Mouse (Mus musculus) c-Kit-positive CD71-positive TER-119-negative erythroid progenitor cells, embryonic 14.5 days (primary cell): Measurements from ENCODE around the gene Cc2d2b.

Source experiments
- DNase-seq: peaks from one replicate; pipeline ENCODE4 v3.0.0-alpha.2; 2013; ENCODE audit warnings: low read depth

Cc2d2b gene

DNA sequence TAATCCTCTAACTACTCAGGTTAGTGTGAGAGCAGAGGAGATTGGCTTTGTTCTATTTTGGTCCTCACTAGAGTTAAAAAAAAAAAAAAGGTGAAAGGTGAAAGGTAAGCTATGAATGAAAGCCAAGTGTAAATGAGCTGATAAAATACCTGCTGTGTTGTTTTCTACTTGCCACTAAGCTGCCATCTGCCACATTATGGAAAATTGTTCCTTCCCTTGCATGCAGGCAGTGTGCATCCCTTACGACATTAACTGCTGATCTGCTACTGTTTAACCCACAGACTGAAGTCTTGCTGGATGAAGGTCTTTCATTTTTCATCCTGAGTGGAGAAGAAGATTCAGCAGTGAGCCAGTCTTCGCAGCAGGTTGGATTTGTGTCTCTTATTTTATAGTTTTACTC, 11.5 kb downstream of the Cc2d2b start:
- no peak for DNase-seq

DNA sequence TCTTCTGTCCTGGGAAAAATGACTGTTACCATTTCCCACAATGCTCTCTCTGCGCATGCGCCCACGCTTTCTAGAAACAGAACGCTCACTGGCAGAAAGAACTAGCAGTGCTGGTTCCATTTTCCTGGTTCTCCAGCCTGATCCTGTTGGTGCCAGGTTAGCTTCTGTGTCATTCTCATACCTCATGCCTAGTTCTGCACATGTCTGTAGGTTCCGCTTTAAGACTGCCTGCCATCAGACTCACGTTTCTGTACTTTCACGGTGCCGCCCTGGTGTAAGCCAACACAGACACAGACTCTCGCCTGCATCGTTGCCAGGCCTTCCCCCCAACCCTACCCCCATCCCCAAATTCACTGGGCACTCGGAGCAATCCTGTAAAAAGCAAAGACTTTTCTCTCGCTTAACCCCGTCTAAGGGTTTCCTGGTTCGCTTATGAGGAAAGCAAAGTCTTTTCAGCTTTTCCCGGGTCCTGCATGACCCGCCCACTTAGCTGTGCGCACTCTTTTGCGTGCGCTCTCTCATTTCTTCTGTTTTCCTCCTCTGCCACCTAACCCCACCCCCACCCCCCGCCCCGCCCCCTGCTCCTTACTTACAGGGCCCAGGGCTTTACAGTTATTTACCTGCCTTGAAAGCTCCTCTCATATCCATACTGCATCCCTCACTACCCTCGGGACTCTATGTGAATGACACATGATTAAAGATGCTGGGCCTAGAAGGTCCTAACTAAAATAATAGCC, 13.6 kb downstream of the Cc2d2b start:
- DNase-seq = no peak

DNA sequence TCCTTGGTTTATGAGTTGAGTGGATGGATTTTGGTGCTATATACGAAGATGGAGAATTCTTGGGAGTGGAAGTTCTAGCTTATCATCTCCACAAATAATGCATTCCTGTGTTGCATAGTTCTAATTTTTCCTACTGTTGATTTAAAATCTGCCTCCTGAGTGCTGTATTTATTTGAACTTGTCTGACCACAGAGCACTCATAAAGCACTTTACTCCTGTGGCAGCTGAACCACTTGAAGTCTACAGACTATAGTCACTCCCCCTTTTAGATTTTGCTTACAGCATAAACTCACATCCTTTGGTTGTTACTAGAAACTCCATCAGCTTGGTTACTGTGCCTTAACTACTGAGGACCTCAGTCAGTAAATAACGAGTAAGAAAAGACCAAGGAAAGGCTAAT, 18.6 kb downstream of the Cc2d2b start:
- DNase-seq = no peak

- DNase-seq = peak; percentile 80
Measured at GRCm38 (mm10) chr19:40769341-40769770, 20.8 kb downstream of the Cc2d2b start.

- no peak for DNase-seq
Measured at GRCm38 (mm10) chr19:40788004-40788714, 39.6 kb downstream of the Cc2d2b start.

DNA sequence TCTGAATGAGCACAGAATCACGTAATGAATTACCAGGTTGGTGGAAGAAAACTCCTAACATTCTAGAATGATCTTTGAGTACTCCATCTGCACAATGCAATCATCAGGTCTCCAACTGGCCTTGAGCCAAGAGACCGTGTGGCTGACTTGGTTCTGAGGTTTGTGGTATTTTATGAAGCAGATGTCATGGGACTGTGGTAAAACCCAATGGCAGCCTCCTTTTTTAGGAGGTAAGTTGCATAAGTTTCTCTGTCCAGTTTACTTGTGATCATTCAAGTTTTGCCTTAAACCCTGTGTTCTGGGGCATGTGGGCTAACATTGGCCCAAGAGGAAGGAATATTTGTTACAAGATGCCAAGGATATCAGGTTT, 40.1 kb downstream of the Cc2d2b start:
- no peak for DNase-seq

GRCm38 (mm10) chr19:40805176-40805737, 56.7 kb downstream of the Cc2d2b start:
- DNase-seq = no peak

DNA sequence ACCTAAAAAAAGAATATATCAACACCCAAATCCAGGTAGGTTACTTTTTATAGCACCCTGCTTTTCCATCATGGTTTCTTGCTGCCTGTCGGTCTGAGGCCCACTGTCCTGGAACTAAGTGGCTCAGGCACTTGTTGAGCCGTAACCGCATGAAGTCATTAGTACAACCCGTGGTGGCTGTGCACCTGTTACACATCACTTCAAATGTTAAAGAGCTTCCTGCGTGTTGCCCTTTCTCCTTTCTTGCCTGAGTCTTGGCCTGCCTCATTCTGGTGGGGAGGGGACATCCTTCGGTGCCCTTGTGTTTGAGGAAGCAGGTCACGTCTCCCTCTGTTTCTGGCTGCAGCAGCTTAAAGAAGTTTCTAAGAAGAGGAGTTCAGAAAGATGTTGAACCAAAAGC, 61.3 kb downstream of the Cc2d2b start:
- no peak for DNase-seq

DNA sequence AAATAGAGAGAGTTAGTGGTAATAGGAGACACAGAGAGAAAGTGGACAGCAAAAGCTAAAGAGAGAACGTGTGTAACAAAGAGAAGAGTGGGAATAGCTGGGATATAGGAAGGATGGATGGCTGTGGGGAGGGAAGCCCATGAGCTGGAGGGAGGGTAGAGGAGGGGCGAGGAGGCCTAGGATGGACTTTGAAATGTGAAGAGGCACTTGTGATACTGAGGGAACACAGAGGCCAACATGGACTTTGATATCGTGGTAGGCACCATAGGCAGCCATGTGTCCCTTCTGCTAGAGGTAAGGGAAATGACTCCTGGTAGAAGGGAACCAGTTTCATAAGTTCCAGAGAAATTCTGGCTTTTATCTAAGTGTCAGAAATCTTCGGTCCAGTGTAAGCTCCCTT, 63.3 kb downstream of the Cc2d2b start:
- DNase-seq = no peak

GRCm38 (mm10) chr19:40812778-40813177, 64.2 kb downstream of the Cc2d2b start:
- DNase-seq = peak; percentile 42

DNA sequence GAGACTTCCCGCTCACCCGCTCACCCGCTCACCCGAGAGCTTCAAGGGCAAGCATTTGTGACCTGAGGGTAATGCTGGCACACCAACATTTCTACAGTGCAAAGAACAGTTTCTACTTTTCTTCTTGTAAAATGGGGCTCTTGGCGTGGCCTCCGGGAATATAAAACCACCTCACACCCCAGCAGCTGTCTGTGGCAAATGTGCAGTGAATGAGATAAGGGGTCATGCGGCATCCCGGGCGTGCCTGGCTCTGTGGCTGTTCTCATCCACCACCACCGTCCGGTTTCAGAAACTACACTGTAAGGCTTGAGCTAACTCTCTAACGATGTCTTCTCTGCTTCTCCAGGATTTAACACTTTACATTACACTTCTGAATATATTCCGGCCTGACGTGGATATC, 64.8 kb downstream of the Cc2d2b start:
- DNase-seq = peak; percentile 80

- DNase-seq = no peak
Measured at GRCm38 (mm10) chr19:40815645-40816183, 67.2 kb downstream of the Cc2d2b start.

- DNase-seq = peak; percentile 21
Measured at GRCm38 (mm10) chr19:40817901-40818532, 69.5 kb downstream of the Cc2d2b start.

- peak; percentile 51 for DNase-seq
Measured at GRCm38 (mm10) chr19:40818764-40819163, 70.2 kb downstream of the Cc2d2b start.

GRCm38 (mm10) chr19:40821306-40821825, 72.8 kb downstream of the Cc2d2b start:
- DNase-seq = no peak

GRCm38 (mm10) chr19:40825636-40826035, 77.1 kb downstream of the Cc2d2b start:
- no peak for DNase-seq

DNA sequence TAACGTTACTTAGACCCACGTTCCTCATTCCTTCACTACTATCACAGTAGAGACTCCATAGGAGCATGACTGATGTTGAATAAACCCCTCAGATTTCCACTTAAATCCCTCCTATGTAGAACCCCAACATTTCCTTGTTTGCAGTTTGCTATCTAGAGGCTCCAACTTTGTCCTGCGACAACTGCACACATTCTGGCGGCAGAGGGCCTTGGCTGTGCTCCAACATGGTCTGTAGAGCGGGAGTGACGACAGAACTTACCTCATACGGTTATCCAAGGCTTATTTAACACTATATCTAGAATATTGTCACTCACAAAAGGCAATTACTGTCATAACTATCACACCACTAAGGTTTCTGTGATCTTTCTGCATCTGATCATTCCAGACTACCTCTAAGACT, 78.2 kb downstream of the Cc2d2b start:
- no peak for DNase-seq

- no peak for DNase-seq
Measured at GRCm38 (mm10) chr19:40830198-40830597, 81.6 kb downstream of the Cc2d2b start.

DNA sequence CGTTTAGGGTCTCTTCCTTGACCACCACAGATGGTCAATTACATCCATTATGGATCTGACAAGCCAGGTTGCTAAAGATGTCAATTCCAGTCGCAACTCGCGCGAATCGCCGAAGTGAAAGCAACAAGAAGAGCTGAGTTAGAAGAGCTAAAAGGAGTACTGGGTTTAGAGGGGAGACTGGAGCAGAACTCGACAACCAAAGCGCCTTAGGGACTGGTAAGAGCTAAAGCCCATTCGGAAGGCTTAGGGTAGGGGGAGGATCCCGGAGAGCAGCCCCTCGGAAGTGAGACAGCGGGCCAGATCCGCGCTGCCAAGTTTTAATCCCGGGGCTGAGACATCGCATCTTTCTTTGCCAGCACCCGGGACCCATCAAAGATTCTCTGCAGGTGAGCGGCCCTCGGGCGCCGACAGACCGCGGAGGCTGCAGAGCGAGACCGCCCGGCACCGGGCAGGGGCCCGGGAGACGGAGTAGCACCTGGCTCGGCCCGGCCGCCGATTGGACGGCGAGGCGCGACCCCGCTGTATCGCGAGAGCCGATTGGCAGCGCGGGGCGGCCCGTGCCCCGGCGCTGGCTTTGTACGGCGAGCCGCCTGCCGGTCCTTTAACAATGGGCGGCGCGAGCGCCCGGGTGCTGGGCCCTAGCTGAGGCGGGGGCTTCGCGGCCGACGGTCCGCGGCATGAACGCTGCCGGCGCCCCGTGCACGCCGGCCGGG, 82.3 kb downstream of the Cc2d2b start, which contains the start of gene Ccnj:
Gene Ccnj (plus strand): TSS at position 577 of the 713 bp plus-strand sequence.
- peak; percentile 70 for DNase-seq

- DNase-seq = no peak
Measured at GRCm38 (mm10) chr19:40831416-40832201, 83.1 kb downstream of the Cc2d2b start.

GRCm38 (mm10) chr19:40832361-40832760, 83.8 kb downstream of the Cc2d2b start:
- DNase-seq = no peak
